Mouse (Mus musculus) heart, embryonic 13.5 days (tissue): ENCODE measurements around the gene Simc1. TPM values are rescaled to one million over a fixed set of nuclear protein-coding genes. Genes with fewer than 3 reads are reported as not detected.
"Not testable (repeated sequence)": the region's sequence is repeated elsewhere in the genome, so short reads cannot be mapped to it uniquely, and the experiment has no call there.

Source experiments
- ATAC-seq: fragments of 200-750 bp; cut with Nextera tagmentation; 2 replicates; pipeline ENCODE4 v1.8.0; 2017; ENCODE audit warnings: moderate TSS enrichment; ENCODE audit not compliant: insufficient number of reproducible peaks, low FRiP score, low TSS enrichment; ENCODE audit errors: extremely low read depth
- H3K27ac ChIP-seq: fragments of 300-500 bp; sonication (generic); replicated peaks from 2 replicates; pipeline ENCODE4 v1.5.1; 2015; ENCODE audit warnings: moderate library complexity, mild to moderate bottlenecking, inconsistent platforms
- H3K27me3 ChIP-seq: fragments of 300-500 bp; sonication (generic); replicated peaks from 2 replicates; pipeline ENCODE4 v1.6.1; 2015; ENCODE audit warnings: mild to moderate bottlenecking, inconsistent platforms
- H3K36me3 ChIP-seq: fragments of 300-500 bp; sonication (generic); 2 replicates; pipeline ENCODE4 v1.6.1; 2015; ENCODE audit warnings: mild to moderate bottlenecking, inconsistent platforms
- H3K4me1 ChIP-seq: fragments of 300-500 bp; sonication (generic); 2 replicates; pipeline ENCODE4 v1.6.1; 2015; ENCODE audit warnings: inconsistent platforms
- H3K4me2 ChIP-seq: fragments of 300-500 bp; sonication (generic); 2 replicates; pipeline ENCODE4 v1.6.1; 2015; ENCODE audit warnings: inconsistent platforms, mild to moderate bottlenecking, moderate library complexity
- H3K4me3 ChIP-seq: fragments of 300-500 bp; sonication (generic); 2 replicates; pipeline ENCODE4 v1.5.1; 2015; ENCODE audit warnings: moderate library complexity, mild to moderate bottlenecking, inconsistent platforms
- H3K9ac ChIP-seq: fragments of 300-500 bp; sonication (generic); 2 replicates; pipeline ENCODE4 v1.6.1; 2015; ENCODE audit warnings: inconsistent platforms, mild to moderate bottlenecking, moderate library complexity
- H3K9me3 ChIP-seq: fragments of 300-500 bp; sonication (generic); 2 replicates; pipeline ENCODE4 v1.6.1; 2016; ENCODE audit warnings: inconsistent platforms
- WGBS: fragments of 180-500 bp; shearing (Covaris S2); methylation state at CpG from one replicate; pipeline ENCODE4 v1.1.7; 2015; ENCODE audit warnings: mixed read lengths; 5-methylcytosine and 5-hydroxymethylcytosine counted together
- polyA plus RNA-seq: library from polyadenylated mRNA; unstranded; fragments of >200 nt; fragmentation: Nextera tagmentation; extraction: Ambion mirVana; gene quantifications from 2 replicates; pipeline ENCODE4 v1.2.1, GENCODE M21; 2015

Simc1 gene
- polyA plus RNA-seq, 1 experiment from 2014 or later = 5.7 TPM

GRCm38 (mm10) chr13:54491381-54491780 is 12.2 kb upstream of the Simc1 start:
- Histone ChIP-seq H3K9me3 (no peaks in the 10 kb centered on the region), H3K27ac (no peak overlapping the region), H3K27me3 (0 out of 2 replicates have a peak, but pooled peaks cover 3% of the 10 kb centered on the region), H3K4me3 (no peak overlapping the region), H3K4me2 (no peak overlapping the region), H3K4me1 (no peaks in the 10 kb centered on the region), H3K36me3 (no peaks in the 10 kb centered on the region), H3K9ac (no peak overlapping the region)
- WGBS = 72% methylated on average over 6 of the region's 6 CpGs
- no peak for ATAC-seq

- H3K27me3 ChIP-seq = peaks cover 18% of the 10 kb centered on the region; the same call in 1 of the 2 replicates
- not testable (repeated sequence) for H3K36me3 ChIP-seq, H3K4me2 ChIP-seq, ATAC-seq, H3K4me3 ChIP-seq, H3K4me1 ChIP-seq, H3K27ac ChIP-seq, H3K9me3 ChIP-seq, H3K9ac ChIP-seq
- whole genome bisulfite sequencing = 88% methylated on average over 7 of the region's 7 CpGs
Measured at GRCm38 (mm10) chr13:54499551-54499950, 4.0 kb upstream of the Simc1 start.

GRCm38 (mm10) chr13:54501352-54501751 is 2.2 kb upstream of the Simc1 start:
- peaks cover 18% of the 10 kb centered on the region; the same call in 1 of the 2 replicates for H3K27me3 ChIP-seq
- no peak overlapping the region for H3K27ac ChIP-seq
- no peak overlapping the region for H3K9ac ChIP-seq
- no peak overlapping the region for H3K4me2 ChIP-seq
- peaks cover 17% of the 10 kb centered on the region for H3K4me1 ChIP-seq
- 67% methylated on average over 2 of the region's 2 CpGs for WGBS
- no peaks in the 10 kb centered on the region for H3K9me3 ChIP-seq
- no peak overlapping the region for H3K4me3 ChIP-seq
- no peaks in the 10 kb centered on the region for H3K36me3 ChIP-seq
- no peak for ATAC-seq

GRCm38 (mm10) chr13:54501957-54502690 is 1.5 kb upstream of the Simc1 start:
- no peak overlapping the region for H3K9ac ChIP-seq
- no peaks in the 10 kb centered on the region for H3K9me3 ChIP-seq
- peaks cover under 1% of the 10 kb centered on the region; the same call in 1 of the 2 replicates for H3K36me3 ChIP-seq
- peaks cover 18% of the 10 kb centered on the region; the same call in 1 of the 2 replicates for H3K27me3 ChIP-seq
- H3K4me2 ChIP-seq = no peak overlapping the region
- no peak for ATAC-seq
- 58% methylated on average over 3 of the region's 3 CpGs for WGBS
- peaks cover 17% of the 10 kb centered on the region for H3K4me1 ChIP-seq
- no peak overlapping the region for H3K27ac ChIP-seq
- H3K4me3 ChIP-seq = no peak overlapping the region

- Histone ChIP-seq H3K9me3 (no peaks in the 10 kb centered on the region), H3K4me3 (peak overlapping the region; percentile 78), H3K9ac (peak overlapping the region; percentile 90), H3K36me3 (peaks cover 3% of the 10 kb centered on the region; the same call in 1 of the 2 replicates), H3K4me2 (peak overlapping the region; percentile 98), H3K27me3 (peaks cover 13% of the 10 kb centered on the region; the same call in 1 of the 2 replicates), H3K4me1 (peaks cover 17% of the 10 kb centered on the region), H3K27ac (no peak overlapping the region)
- 1% methylated on average over 14 of the region's 14 CpGs for WGBS
- peak; percentile 31; the same call in 1 of the 2 replicates for ATAC-seq
Measured at GRCm38 (mm10) chr13:54503278-54503603, 338 bp upstream of the Simc1 start.

GRCm38 (mm10) chr13:54504611-54505260 is 1.2 kb downstream of the Simc1 start:
- WGBS = 50% methylated on average over 7 of the region's 7 CpGs
- Histone ChIP-seq H3K36me3 (peaks cover 3% of the 10 kb centered on the region; the same call in 1 of the 2 replicates), H3K27me3 (peaks cover 11% of the 10 kb centered on the region; the same call in 1 of the 2 replicates), H3K27ac (no peak overlapping the region), H3K4me1 (peaks cover 17% of the 10 kb centered on the region), H3K9ac (peak overlapping the region; percentile 90), H3K9me3 (no peaks in the 10 kb centered on the region), H3K4me3 (peak overlapping the region; percentile 78), H3K4me2 (peak overlapping the region; percentile 98)
- no peak for ATAC-seq

GRCm38 (mm10) chr13:54505920-54506319 is 2.3 kb downstream of the Simc1 start:
- Histone ChIP-seq H3K9me3 (no peaks in the 10 kb centered on the region), H3K4me3 (no peak overlapping the region), H3K4me1 (peaks cover 17% of the 10 kb centered on the region), H3K4me2 (no peak overlapping the region), H3K27ac (no peak overlapping the region), H3K36me3 (peaks cover 3% of the 10 kb centered on the region; the same call in 1 of the 2 replicates), H3K9ac (no peak overlapping the region), H3K27me3 (peaks cover 11% of the 10 kb centered on the region; the same call in 1 of the 2 replicates)
- no peak for ATAC-seq
- 100% methylated on average over 1 of the region's 1 CpGs for WGBS

- Histone ChIP-seq H3K27ac (no peak overlapping the region), H3K27me3 (no peaks in the 10 kb centered on the region), H3K4me3 (no peak overlapping the region), H3K9me3 (peaks cover 8% of the 10 kb centered on the region; the same call in 1 of the 2 replicates), H3K4me2 (no peak overlapping the region), H3K9ac (no peak overlapping the region), H3K36me3 (peaks cover 22% of the 10 kb centered on the region), H3K4me1 (no peaks in the 10 kb centered on the region)
- WGBS = 86% methylated on average over 4 of the region's 4 CpGs
- ATAC-seq = no peak
Measured at GRCm38 (mm10) chr13:54520221-54520620, 16.6 kb downstream of the Simc1 start.

- no peak overlapping the region for H3K9ac ChIP-seq
- no peak for ATAC-seq
- H3K27me3 ChIP-seq = no peaks in the 10 kb centered on the region
- peaks cover 24% of the 10 kb centered on the region for H3K36me3 ChIP-seq
- 0 out of 2 replicates have a peak, but pooled peaks cover under 1% of the 10 kb centered on the region for H3K9me3 ChIP-seq
- H3K4me3 ChIP-seq = no peak overlapping the region
- H3K4me2 ChIP-seq = no peak overlapping the region
- no peaks in the 10 kb centered on the region for H3K4me1 ChIP-seq
- H3K27ac ChIP-seq = no peak overlapping the region
Measured at GRCm38 (mm10) chr13:54521181-54521580, 17.6 kb downstream of the Simc1 start.

- 83% methylated on average over 6 of the region's 6 CpGs for WGBS
- no peaks in the 10 kb centered on the region for H3K27me3 ChIP-seq
- H3K9me3 ChIP-seq = no peaks in the 10 kb centered on the region
- no peak overlapping the region for H3K9ac ChIP-seq
- no peak overlapping the region for H3K4me2 ChIP-seq
- H3K27ac ChIP-seq = no peak overlapping the region
- no peaks in the 10 kb centered on the region for H3K4me1 ChIP-seq
- H3K4me3 ChIP-seq = no peak overlapping the region
- ATAC-seq = no peak
- H3K36me3 ChIP-seq = peaks cover 69% of the 10 kb centered on the region
Measured at GRCm38 (mm10) chr13:54527140-54527539, 23.6 kb downstream of the Simc1 start.

- ATAC-seq = no peak
- Histone ChIP-seq H3K9ac (no peak overlapping the region), H3K27me3 (no peaks in the 10 kb centered on the region), H3K4me2 (no peak overlapping the region), H3K4me3 (no peak overlapping the region), H3K9me3 (no peaks in the 10 kb centered on the region), H3K27ac (no peak overlapping the region), H3K4me1 (no peaks in the 10 kb centered on the region), H3K36me3 (peaks cover 72% of the 10 kb centered on the region)
Measured at GRCm38 (mm10) chr13:54532134-54532533, 28.6 kb downstream of the Simc1 start.
